Mouse (Mus musculus): ENCODE measurements around the gene Sept11. TPM values are rescaled to one million over a fixed set of nuclear protein-coding genes. Genes with fewer than 3 reads are reported as not detected.
A peak's percentile ranks its signal among the peaks of the same experiment; 100 is the strongest.

The Sept11 gene
- polyA plus RNA-seq, 1 experiment from 2014 or later = 42.5 TPM

DNA sequence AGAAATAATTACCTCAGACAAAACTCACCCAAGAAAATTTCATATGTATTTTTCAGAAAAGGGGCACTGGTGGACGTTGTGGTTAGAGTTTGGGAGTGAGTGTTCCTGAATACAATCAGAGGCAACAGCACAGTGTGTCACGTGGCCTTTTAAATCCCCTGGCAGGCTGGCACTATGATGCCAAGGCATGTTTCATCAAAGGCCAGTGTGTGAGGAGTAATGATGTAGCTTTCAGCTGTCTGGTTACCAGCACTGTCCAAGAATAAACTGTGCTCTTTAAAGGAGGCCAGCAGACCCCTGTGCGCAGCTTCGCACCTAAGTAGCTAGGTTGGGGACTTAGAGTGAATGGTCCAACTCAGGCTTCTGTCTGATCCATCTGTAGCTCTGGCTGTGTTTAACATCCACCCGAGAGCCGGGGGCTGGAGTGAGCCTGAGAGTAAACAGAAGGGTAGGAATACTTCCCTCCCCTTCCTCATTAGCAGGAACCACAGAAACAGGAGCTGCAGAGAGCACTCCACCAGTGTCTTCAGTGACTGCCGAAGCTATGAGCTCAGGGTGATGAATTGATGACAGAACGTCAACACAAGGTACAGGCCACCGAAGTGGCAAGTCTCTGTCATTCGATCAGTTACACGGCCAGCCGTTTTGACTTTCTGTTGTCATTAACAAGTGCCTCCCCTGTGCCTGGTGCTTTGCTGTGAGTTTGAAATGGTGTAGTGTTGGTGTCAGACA lies 50.3 kb downstream of the Sept11 start:
- no peaks in the 10 kb centered on the region for H3K27me3 ChIP-seq (ENCODE audit: control insufficient read depth, insufficient read depth, low read length)
- DNase-seq (ENCODE audit: low spot score) (no peak), ATAC-seq (ENCODE audit: low FRiP score, low TSS enrichment) (no peak)
- H3K4me2 ChIP-seq (replicated peaks; ENCODE audit: low read depth) = no peak overlapping the region
- peaks cover 11% of the 10 kb centered on the region; the same call in 1 of the 2 replicates for H3K36me3 ChIP-seq (ENCODE audit: control insufficient read depth, insufficient read depth, low read length)
- H3K9ac ChIP-seq (ENCODE audit: low read length) = no peak overlapping the region
- no peak overlapping the region for H3K4me3 ChIP-seq (ENCODE audit: low read depth, low read length)
- H3K4me1 ChIP-seq (replicated peaks; ENCODE audit: control insufficient read depth, insufficient read depth) = peaks cover 3% of the 10 kb centered on the region; the same call in 1 of the 2 replicates
- 41% methylated on average over 12 of the region's 12 CpGs for WGBS
- H3K9me3 ChIP-seq (ENCODE audit: control insufficient read depth, low read length) = no peaks in the 10 kb centered on the region
- 0 out of 2 replicates have a peak overlapping the region, but pooled peaks have one; percentile 18 for H3K27ac ChIP-seq (replicated peaks)
- TF ChIP-seq EP300 (optimal IDR thresholded peaks at IDR 0.05) = no peak
- no peak for TF ChIP-seq CTCF (IDR thresholded peaks at IDR 0.05; ENCODE audit: low read depth)

DNA sequence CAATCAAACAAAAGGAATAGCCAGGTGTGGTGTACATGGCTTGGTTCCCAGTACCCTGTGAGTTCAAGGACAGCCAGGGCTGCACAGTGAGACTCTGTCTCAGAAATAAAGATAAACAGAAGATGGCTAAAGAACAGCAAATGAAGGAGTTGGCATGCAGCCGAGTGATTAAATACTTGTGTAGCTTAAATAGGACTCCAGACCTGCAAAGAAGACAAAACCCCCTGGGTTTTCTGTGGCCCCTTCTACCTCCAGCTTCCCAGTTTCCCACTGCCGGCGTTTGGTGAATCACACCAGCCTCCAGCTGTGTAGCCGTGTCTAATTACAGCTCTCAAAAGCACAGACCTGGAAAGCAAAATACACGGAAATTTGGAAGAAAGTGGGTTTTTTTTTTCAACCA lies 51.6 kb downstream of the Sept11 start:
- no peak for ATAC-seq (ENCODE audit: low FRiP score, low TSS enrichment)
- Histone ChIP-seq H3K9me3 (ENCODE audit: control insufficient read depth, low read length) (no peaks in the 10 kb centered on the region), H3K4me2 (replicated peaks; ENCODE audit: low read depth) (no peak overlapping the region), H3K4me3 (ENCODE audit: low read depth, low read length) (no peak overlapping the region), H3K36me3 (ENCODE audit: control insufficient read depth, insufficient read depth, low read length) (peaks cover 10% of the 10 kb centered on the region), H3K27ac (replicated peaks) (no peak overlapping the region), H3K4me1 (replicated peaks; ENCODE audit: control insufficient read depth, insufficient read depth) (peaks cover 3% of the 10 kb centered on the region), H3K9ac (ENCODE audit: low read length) (no peak overlapping the region), H3K27me3 (ENCODE audit: control insufficient read depth, insufficient read depth, low read length) (no peaks in the 10 kb centered on the region)
- WGBS = 23% methylated on average over 5 of the region's 5 CpGs
- no peak for DNase-seq (ENCODE audit: low spot score)
- TF ChIP-seq CTCF (IDR thresholded peaks at IDR 0.05; ENCODE audit: low read depth) = no peak

DNA sequence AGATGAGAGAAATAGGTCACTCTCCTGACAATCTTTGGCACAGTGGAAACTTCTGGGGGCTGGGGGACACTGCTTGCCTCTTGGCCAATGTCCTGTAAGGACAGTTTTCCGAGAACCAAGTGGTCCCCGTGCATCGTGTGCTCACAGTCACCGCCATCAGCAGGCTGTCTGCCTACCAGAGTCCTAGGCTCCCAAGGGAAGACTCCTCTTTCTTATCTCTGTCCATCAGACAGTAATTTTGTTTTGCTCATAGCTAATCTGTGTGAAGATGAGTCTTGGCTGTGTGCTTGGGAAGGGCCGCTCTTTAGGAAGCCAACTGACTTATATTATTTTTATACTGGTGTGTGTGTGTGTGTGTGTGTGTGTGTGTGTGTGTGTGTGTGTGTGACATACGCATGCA lies 52.3 kb downstream of the Sept11 start:
- H3K36me3 ChIP-seq (ENCODE audit: control insufficient read depth, insufficient read depth, low read length) = peaks cover 10% of the 10 kb centered on the region
- peaks cover 5% of the 10 kb centered on the region for H3K4me1 ChIP-seq (replicated peaks; ENCODE audit: control insufficient read depth, insufficient read depth)
- no peak overlapping the region for H3K27ac ChIP-seq (replicated peaks)
- no peaks in the 10 kb centered on the region for H3K27me3 ChIP-seq (ENCODE audit: control insufficient read depth, insufficient read depth, low read length)
- no peak overlapping the region for H3K4me2 ChIP-seq (replicated peaks; ENCODE audit: low read depth)
- ATAC-seq (ENCODE audit: low FRiP score, low TSS enrichment) (no peak), DNase-seq (ENCODE audit: low spot score) (no peak)
- TF ChIP-seq EP300 (optimal IDR thresholded peaks at IDR 0.05) (no peak), CTCF (IDR thresholded peaks at IDR 0.05; ENCODE audit: low read depth) (no peak)
- H3K9me3 ChIP-seq (ENCODE audit: control insufficient read depth, low read length) = no peaks in the 10 kb centered on the region
- H3K4me3 ChIP-seq (ENCODE audit: low read depth, low read length) = no peak overlapping the region
- WGBS = 83% methylated on average over 6 of the region's 6 CpGs
- no peak overlapping the region for H3K9ac ChIP-seq (ENCODE audit: low read length)

DNA sequence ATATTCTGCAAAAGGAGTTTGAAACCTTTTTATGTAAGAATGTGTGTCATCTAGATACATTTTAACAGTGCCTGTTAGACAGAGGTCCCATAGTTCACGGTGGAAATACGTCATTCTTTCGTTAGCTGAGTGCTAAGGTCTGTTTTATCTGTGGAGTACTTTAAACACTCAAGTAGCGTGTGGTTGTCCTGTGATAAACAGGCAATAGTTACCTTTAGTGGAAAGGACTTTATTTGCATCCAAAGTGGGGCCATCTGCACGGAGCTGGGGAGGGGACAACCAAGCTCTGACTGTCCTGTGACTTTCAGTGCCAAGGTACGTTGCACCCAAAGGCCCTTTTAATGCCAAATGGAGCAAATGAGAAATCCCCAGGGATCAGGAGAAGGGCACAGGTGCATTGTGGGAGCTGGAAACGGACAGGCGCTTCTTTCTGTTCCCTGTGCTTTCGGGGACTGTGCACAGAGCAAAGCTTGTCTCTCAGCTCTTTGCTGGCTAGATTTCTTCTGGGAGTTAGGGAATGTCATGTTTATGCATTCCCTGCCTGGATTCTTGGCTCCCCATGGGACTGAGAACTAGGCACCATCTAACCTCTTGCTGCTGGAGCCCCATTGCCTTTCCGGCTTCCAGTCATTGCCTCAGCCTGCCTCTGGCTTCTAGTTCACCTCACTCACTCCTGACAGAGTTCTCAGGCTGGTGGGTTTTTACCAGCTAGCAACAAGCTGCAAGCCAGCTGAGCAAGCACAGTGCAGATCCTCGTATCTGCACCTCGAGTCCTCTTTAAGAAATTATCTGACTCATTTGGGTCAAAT lies 56.9 kb downstream of the Sept11 start:
- H3K27me3 ChIP-seq (ENCODE audit: control insufficient read depth, insufficient read depth, low read length) = no peaks in the 10 kb centered on the region
- no peak for ATAC-seq (ENCODE audit: low FRiP score, low TSS enrichment)
- WGBS = 57% methylated on average over 12 of the region's 12 CpGs
- H3K4me3 ChIP-seq (ENCODE audit: low read depth, low read length) = no peak overlapping the region
- no peak for TF ChIP-seq CTCF (IDR thresholded peaks at IDR 0.05; ENCODE audit: low read depth)
- no peak for TF ChIP-seq EP300 (optimal IDR thresholded peaks at IDR 0.05)
- H3K9ac ChIP-seq (ENCODE audit: low read length) = 0 out of 2 replicates have a peak overlapping the region, but pooled peaks have one; percentile 23
- H3K4me1 ChIP-seq (replicated peaks; ENCODE audit: control insufficient read depth, insufficient read depth) = peaks cover 2% of the 10 kb centered on the region
- H3K27ac ChIP-seq (replicated peaks) = peak overlapping the region; percentile 61
- H3K36me3 ChIP-seq (ENCODE audit: control insufficient read depth, insufficient read depth, low read length) = peaks cover 2% of the 10 kb centered on the region; the same call in 1 of the 2 replicates
- no peaks in the 10 kb centered on the region for H3K9me3 ChIP-seq (ENCODE audit: control insufficient read depth, low read length)
- no peak overlapping the region for H3K4me2 ChIP-seq (replicated peaks; ENCODE audit: low read depth)
- DNase-seq (ENCODE audit: low spot score) = no peak

DNA sequence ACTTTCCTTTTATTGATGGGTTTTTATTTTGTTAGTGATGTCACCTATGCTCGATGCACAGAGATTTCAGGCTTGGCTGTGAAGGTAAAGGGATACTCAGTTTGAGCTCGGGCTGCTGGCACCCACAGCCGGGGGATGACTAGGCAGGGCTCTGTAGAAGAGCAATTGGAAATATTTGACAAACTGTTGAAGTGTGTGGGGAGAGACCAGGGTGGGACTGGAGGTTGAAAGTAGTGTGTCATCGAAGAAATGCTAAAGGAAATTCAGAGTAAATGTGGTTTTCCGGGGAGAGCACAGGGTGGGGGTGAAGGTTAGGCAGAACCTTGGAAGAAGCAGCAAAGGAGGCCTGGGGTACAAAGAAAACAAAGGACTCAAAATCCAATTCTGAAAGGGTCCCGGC lies 58.7 kb downstream of the Sept11 start:
- Histone ChIP-seq H3K9me3 (ENCODE audit: control insufficient read depth, low read length) (no peaks in the 10 kb centered on the region), H3K4me2 (replicated peaks; ENCODE audit: low read depth) (no peak overlapping the region), H3K4me3 (ENCODE audit: low read depth, low read length) (no peak overlapping the region), H3K9ac (ENCODE audit: low read length) (no peak overlapping the region), H3K4me1 (replicated peaks; ENCODE audit: control insufficient read depth, insufficient read depth) (peaks cover 2% of the 10 kb centered on the region), H3K27ac (replicated peaks) (no peak overlapping the region), H3K27me3 (ENCODE audit: control insufficient read depth, insufficient read depth, low read length) (no peaks in the 10 kb centered on the region), H3K36me3 (ENCODE audit: control insufficient read depth, insufficient read depth, low read length) (peaks cover 10% of the 10 kb centered on the region)
- TF ChIP-seq CTCF (IDR thresholded peaks at IDR 0.05; ENCODE audit: low read depth) = no peak
- no peak for TF ChIP-seq EP300 (optimal IDR thresholded peaks at IDR 0.05)
- 56% methylated on average over 6 of the region's 6 CpGs for WGBS
- DNase-seq (ENCODE audit: low spot score) (no peak), ATAC-seq (ENCODE audit: low FRiP score, low TSS enrichment) (peak; percentile 51; the same call in 1 of the 2 replicates)

DNA sequence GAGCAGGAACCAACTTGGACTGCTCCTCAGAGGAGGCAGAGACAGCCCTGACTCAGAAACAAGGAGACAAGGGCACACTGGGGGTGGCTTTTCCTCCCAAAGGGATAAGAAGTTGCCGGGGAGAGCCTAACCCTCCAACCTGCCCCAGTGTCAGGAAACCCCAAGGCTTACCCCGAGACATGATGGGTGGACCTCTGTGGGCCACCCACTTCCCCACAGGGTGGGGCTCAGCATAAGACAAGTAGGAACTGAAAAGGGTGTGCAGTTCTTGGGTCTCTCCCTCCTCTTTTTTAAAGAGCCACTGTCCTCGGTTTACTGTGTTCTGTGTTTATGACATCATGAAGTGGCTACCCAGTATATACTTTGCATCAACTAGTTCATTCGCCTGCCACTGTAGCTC lies 59.2 kb downstream of the Sept11 start:
- Histone ChIP-seq H3K9me3 (ENCODE audit: control insufficient read depth, low read length) (no peaks in the 10 kb centered on the region), H3K4me3 (ENCODE audit: low read depth, low read length) (no peak overlapping the region), H3K9ac (ENCODE audit: low read length) (no peak overlapping the region), H3K27me3 (ENCODE audit: control insufficient read depth, insufficient read depth, low read length) (no peaks in the 10 kb centered on the region), H3K36me3 (ENCODE audit: control insufficient read depth, insufficient read depth, low read length) (peaks cover 12% of the 10 kb centered on the region), H3K27ac (replicated peaks) (no peak overlapping the region), H3K4me1 (replicated peaks; ENCODE audit: control insufficient read depth, insufficient read depth) (peaks cover 2% of the 10 kb centered on the region), H3K4me2 (replicated peaks; ENCODE audit: low read depth) (no peak overlapping the region)
- TF ChIP-seq CTCF (IDR thresholded peaks at IDR 0.05; ENCODE audit: low read depth) = no peak
- no peak for TF ChIP-seq EP300 (optimal IDR thresholded peaks at IDR 0.05)
- no peak for ATAC-seq (ENCODE audit: low FRiP score, low TSS enrichment)
- DNase-seq (ENCODE audit: low spot score) = no peak
- 67% methylated on average over 4 of the region's 4 CpGs for WGBS

All from stomach, postnatal 0 days (tissue).